Mouse (Mus musculus) cerebellum, adult 11-12 months (tissue): ENCODE data around the gene Macrod2.

Source experiments
- DNase-seq: peaks from one replicate; pipeline ENCODE4 v3.0.0; 2022

The Macrod2 gene

DNA sequence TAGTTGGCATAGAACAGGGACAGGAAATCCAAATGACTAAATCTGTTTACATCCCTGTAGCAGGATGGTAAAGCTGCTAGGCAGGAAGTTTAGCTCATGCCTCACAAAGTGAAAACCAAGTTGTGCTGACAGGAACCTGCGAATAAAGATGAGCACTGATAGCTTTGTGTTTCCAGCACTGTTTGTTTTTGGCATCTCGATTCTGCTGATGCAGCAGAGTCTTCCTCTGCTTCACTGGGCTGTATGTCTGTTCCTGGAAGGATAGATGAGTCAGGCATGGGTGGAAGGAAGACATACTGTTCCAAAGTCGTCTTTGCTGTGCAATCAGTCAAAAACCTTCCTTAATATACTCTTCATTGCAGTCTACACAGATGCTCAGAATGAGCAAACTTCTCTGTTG, 942.6 kb downstream of the Macrod2 start:
- DNase-seq, result no peak

DNA sequence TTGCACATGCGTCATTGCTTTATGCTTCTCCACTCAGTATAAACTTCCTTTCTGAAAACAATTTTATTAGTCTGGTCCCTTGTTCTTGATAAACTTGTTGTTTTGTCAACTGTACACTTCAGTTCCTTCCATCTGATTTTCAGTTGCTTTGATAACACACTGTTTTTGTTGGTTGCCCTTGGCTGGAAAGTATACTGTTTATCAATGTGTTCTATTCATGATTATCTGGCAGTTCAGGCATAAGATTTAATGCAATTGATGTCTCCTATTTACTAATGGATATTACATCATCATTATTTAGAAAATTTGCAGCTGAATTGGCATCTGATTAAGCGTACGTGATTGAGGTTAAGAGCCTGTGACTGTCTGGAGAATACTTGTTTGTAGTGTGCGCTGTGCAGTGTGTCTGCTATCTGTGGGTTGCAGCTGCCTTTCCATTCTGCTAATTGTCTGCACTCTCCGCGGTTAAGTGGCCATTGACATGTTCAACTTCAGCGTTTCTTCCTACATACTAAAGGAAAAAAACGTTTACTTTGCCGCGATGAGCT, 949.0 kb downstream of the Macrod2 start:
- no peak for DNase-seq

DNA sequence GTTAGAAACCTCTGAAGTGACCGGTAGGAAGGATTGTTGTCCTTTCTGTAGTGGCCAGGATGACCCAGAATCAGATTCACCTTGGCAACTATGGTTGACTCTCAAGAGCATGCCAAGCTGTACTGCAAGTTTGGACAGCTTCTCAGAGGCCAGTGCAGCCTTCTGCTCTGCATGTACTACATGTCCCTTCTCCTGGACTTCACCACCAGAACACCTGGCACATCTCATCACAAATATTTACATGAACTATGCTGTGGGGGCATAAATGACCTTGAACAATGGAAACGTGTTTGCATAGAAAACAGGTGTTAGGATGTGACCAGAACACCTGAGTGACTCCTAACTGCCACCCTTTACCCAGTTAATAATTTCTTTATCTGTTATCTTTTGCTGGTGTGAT, 957.5 kb downstream of the Macrod2 start:
- DNase-seq, result no peak

DNA sequence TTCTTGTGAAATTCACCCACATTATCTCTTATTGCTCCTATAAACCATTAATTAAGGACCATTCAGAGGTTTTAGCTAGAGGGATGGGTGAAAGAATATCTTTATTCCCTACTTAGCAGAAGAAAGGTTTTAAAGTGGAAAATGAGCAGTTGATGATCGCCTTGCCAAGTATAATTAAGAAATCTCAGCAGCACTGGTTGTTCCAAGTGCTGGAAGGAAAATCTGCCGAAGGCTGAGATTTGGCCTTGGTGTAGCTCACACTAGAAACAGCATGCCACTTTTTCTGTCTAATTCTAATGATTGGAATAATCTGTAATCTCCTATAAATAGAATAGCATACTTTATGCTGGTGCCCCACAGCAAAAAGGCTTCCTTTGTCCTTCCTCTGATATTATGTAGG, 993.5 kb downstream of the Macrod2 start:
- no peak for DNase-seq

DNA sequence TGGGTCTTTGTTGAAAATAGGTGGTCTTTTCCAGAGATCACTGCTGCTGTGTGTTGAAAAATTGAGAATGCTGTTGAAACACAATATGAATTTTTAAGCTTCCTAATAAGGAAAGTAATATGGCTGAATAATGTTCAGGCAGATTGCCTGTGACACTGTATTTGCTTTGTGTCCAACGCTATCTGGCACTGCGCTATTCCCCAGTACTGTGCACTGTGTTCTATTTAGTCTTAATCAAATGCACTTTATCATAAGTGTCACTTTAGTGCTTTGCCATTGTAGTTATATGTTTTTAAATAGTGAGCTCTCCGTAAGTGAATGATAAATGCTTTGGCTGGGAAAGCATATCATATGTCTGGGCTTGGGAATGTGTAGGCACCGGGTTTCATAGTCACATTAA, 996.1 kb downstream of the Macrod2 start:
- DNase-seq, result no peak

DNA sequence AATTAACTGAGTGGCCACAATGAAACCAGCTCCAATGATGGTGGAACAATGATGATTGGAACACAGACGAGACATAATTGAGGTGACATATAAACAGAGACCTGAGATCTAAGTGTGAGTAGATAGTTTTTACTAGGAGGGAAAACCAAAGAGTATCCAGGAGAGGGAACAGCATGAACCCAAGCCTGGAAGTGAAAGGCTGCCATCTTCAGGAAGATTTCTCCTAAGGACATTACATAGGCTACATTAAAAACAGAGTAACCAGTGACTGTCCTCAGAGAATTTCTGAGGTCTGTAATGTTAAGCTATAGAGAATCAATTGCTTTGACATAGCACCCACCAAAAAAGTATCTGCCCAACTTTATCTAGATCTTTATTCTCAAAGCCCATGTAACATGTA, 999.7 kb downstream of the Macrod2 start:
- no peak for DNase-seq

DNA sequence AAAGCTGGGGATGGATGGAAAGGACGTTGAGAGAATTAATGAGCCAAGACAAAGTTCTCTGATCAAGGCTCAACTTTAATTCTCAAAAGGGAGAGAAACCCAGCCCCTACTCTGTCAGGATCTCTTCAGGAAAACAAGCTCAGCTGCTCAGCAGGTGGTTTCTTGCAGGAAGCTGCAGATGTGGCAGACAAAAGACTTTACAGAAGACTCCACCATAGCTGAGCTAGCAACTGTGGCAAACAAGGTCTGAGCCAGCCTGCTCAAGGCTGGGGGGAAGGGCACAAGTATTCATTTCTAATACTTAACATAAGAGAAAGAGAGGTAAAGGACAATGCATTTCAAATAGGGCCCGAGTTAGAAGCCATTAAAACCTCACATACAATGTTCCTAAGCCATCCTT, 1013.7 kb downstream of the Macrod2 start:
- DNase-seq, result no peak

DNA sequence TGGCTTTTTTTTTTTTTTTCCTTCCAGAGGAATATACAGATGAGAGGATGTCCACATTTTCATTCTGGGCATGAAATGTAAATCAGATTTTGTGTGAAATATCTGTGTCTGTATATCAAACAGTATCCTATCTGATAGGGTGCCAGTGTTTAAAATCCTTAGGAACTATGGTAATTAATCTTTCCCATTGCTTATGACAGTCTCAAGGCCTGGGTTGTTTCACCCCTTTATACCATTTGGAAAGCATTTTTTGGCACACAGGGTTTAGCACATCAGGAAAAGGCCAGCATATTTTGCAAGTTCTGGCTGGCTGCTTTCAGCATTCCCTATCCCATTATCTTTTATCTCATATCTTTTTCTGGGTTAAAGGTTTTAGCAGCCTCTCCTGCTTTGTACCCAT, 1021.3 kb downstream of the Macrod2 start:
- DNase-seq, result no peak

DNA sequence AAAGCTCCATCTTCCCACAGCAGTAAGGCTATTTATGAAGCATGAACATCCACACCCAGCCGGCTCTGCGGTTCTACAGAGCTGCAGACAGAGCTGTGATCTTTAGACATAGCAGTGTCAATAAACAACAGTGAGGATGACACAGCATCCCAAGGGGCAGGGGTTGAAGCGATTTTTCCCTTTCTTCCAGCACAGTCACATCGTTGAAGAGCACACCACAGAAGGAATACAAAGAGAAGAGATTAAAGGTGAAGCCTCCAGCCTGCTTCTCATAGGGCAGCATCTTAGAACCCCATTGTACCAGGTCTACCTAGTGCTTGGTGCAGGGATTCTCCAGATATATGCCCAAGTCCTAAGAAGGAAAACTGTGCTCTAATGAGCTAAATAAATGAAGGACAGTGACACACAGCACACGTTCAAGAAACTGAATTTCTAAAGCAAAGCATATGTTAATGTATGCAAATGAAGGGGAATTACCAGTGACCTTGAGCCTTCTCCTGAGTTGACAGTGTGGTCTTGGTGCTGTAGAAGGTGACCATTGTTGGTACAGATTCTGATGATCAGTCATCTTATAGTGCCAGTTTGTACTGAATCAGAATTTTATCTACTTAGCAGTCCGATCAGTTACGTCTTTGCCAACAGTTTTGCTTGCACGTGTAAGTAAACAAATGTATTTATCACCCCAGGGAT, 1021.9 kb downstream of the Macrod2 start:
- no peak for DNase-seq

DNA sequence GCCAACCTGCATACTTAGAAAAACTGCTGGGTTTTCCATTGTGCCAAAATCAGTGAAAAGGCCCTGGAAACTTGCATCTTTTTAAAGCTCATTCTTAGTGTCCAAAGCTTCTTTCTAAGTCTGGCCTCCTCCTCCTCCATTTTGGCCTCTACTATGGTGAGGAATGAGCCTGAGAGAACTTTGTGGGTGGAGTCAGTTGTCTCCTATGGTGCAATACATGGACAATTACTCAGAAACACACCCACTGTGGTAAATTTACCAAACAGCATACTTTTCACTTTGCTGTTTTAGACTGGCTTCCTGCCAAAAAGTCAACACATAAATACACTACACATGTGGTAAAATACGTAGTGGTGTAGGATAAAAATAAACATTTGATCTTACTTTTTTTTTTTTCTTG, 1024.7 kb downstream of the Macrod2 start:
- no peak for DNase-seq

DNA sequence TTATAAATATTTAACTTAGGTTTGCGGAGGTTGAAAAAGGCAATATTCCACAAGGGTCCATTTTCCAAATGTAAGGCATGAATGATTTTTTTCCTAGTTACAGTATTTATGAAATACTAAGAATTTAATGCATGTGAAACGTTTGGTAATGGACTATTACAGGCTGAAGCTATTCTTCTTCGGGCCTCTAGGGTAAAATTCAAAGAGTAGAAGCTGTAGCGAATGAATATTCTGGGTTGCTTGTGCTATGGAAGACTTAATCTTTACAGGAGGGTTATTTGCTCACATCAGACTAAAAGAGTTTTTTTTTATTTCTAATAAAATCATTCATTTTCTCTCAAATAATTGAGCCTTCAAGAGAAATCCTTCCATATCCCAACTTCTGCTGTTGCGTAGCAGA, 1039.0 kb downstream of the Macrod2 start:
- DNase-seq, result no peak

DNA sequence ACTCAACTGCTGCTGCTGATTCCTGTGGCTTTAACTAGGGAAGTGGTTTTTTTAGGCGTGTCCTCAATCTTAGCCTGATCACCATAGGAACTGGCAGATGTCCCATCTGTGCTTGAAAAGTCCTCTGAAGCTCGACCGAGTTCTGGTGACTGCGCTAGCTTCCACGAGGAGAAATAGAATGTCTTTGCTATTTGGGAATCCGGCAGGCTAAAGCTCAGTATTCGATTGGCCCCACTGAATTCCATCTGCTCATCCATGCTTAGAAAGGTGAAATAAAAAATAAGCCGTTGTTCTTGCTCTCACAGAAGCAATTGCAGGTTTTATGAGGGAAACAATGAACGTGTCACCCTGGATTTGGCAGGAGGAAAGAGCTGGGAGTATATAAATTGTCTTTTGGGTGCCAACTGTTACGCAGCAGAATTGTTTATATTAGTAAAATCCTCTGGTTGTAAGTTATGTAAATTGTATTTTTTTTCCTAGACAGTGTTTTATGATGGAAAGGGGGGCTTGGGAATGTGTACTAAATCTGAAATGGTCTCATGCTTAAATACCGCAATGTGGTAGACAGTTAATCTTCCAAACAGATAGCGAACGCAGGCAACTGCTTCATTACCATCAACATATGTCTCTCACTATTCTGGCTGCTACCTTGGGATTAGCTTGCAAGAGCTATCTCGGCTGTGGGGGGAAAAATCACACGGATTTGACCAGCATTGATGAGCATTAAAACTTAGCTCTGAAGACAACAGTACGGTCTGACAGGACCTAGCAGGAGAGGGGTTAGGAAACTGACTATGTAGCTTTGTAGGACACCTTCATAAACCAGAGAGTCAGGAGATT, 1039.8 kb downstream of the Macrod2 start:
- DNase-seq, result peak; percentile 63

DNA sequence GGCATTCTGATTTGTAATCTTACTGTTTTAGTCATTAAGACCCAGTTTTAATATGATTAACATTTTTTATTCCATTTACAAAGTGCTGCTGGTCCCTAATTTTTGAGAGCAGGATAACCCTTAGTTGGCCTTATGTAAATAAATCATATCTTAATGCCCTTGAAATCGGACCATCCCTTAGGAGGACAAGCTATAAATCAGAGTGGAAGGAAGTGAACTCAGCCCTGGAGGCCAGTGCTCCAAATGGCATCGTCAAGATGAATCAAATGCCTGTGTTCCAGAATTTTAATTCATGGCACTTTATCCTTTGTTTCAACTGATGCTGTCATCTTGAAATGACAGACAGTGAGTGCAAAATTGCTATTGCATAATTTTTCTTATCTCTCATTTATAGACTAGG, 1046.8 kb downstream of the Macrod2 start:
- DNase-seq, result no peak

DNA sequence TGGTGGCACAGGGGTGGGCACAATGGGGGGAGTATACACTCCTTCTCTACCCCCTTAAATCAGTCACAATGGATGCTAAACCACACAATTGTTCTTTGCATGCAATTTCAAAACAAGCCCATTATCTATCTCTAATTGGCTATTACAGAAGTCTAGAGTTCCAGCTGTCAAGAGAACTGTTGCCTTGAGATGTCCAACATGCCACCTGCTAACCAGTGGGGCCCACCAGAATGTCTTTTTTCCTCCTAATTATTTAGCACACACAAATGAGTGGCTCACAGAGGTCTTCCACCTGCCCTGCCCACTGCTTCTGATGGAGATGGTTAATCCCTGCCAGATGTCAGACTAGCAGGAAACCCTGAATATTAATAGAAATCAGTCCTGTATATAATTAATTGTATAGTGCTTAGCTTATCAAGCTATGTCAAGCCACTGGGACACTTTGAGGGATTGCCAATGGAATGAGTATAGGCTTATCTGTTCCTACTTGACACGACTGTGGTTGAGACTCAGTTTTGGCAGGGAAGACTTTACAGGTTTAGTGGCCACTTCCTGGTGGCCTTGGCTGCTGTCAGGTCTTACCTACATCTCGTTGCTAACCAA, 1054.1 kb downstream of the Macrod2 start:
- DNase-seq, result no peak

DNA sequence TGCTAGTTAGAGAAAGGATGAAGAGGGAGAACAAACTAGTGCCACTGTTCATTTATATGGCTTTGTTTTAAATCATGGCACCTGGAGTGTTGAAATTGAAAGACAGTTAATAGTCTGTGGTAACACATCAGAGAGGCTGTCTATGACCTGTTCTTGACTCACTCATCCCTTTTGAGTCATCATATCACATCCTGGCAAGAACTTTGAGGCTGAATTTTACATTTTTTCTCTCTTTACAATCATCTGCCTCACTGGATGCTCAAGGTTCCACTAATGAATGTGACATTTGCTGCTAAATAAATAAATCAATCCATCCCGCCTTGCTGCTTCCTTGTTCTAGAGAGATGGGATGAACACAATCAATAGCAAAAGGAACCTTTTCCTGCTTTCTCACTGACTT, 1068.8 kb downstream of the Macrod2 start:
- DNase-seq, result no peak

DNA sequence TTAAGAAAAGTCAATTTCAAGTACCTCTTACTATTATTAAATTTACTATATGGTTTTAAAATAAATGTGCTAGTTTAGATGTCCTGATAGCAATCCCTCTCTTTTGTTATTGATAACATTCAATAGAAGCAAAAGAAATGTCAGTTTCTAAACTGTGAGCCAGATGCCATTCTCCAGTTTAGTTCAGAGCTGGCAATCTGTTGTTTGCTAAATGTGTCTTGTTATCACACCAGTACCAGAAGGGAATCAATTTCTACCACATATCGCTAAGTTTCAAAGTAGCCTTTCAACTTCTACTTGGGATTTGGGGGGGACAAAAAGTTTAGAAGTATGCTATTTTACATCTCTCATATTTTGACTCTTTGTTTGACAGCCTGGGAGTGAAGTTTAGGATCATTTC, 1077.7 kb downstream of the Macrod2 start:
- no peak for DNase-seq

DNA sequence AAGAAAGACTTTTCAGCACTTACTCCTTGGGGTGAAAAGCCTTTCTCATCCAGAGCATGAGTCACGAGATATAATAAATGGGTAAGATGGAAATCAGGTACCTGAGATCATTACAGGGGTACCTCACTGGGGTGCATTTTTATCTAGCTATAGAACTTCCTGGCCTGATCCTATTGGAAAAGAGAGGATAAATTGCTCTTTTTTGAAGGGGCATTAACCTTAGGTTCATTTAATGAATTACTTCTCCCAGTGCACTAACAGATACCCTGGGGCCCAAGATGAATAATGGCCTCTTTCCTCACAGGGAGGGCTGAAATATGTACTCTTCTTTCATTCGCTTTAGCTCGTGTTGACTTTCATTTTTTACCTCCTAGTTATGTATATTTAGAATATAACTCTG, 1082.5 kb downstream of the Macrod2 start:
- no peak for DNase-seq

DNA sequence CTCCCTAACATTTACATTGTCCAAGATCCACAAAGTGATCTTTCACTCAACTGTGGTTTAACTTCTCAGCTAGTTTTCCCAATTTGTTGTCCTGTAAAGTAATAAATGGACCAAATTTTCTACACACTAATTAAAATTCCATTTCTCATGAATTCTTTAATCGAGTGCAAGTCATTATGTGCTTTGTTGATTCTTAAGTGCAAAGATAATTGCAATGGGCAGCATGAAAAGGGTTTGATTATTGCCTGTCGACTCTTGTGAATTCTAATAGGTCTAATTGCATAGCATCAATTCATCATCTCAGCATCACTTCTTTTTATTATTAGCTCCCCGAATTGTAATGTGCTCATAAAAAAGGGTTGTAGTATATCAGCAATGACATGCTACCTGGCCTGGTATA, 1095.4 kb downstream of the Macrod2 start:
- no peak for DNase-seq

DNA sequence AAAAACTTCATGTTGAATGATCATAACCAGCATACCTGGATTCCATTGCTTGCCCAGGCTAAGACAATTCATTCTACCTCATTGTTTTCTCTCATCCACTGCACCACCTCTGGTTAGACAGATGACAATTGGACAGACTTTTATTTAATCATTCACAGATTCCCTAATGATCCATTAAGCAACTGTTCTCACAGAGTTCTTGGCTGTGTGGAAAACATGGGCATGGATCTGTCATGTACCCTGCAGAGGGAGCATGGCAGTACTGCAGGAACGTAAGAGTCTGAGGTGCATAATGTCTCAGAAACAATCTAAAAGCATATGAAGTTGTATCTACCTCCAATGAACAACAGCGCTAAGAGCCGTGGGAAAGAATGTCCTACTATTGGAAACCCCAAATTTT, 1110.3 kb downstream of the Macrod2 start:
- DNase-seq, result no peak

DNA sequence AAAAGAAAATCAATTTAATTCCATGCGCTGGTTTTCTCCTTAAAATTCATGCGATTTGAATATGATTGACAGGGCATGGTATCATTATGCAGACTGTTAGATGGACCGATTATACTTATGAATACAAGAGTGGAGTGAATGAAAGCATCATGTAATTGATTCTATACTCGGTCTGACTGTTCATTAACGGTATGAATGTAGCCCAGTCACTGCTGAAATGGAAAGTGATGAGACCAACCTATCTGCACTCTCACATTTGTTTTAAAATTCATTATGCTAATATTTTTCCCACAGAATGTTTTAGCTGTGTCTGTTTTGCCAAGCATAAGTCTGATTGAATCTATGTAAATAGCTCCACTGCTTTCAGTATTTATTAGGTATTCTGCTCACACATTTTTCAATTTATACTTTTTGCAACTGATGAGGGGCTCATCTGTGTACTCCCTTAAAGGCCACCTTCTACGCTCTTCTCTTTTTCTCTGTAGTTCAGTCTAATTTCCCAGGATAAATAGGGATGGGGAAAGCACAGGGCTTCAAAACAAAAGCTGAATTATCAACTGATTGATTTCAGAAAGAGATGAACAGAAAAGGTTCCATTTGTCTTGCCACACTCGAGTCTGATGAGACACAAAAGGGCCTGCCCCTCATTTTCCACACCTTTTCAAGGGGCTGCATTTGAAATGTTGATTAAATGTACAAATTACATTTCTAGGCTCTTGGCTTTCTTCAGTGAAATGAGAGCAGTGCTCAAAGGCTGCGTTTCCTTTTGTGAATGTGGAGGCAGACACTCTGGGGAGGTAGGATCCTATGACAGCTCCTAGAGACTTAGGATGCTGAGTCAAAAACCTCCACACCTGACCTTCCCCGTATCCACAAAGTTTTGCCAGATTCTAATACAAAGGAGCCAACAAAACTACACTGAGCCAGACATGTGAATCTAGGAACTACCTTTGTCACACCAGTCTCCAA, 1113.1 kb downstream of the Macrod2 start:
- DNase-seq, result no peak

DNA sequence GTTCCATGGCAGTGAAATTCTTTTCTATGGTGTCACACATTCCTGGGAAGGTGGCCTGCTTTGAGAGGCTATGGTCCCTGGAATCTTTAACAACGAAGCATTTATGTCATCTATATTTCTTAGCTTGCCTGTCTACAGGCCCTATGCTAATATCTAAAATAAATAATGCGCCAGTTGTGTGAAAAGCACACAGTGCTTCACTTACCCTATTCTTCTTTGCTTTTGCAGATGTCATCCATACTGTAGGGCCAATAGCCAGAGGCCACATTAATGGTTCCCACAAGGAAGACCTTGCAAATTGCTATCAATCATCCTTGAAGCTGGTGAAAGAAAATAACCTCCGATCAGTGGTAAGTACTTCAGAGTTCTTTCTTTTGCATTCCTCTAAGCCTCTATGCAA, 1119.9 kb downstream of the Macrod2 start:
- no peak for DNase-seq

DNA sequence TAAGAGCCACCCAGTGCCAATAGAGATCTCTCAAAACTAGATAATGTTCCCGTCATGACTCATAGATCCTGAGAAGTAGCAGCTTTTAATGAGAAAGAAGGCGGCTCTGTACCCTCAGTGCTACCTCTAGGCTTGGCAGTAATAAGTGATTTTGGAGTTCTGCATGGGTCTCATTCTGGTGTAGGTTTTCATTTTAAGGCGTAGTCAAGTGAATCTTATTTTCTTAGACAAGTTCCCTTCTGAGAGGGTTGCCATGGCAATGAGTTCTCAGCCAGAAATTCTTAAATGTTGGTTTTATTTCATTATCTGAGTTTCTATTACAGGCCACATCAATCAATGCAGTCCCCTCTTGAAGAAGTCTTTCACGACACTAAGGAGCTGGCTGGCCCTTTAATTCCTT, 1127.0 kb downstream of the Macrod2 start:
- no peak for DNase-seq

DNA sequence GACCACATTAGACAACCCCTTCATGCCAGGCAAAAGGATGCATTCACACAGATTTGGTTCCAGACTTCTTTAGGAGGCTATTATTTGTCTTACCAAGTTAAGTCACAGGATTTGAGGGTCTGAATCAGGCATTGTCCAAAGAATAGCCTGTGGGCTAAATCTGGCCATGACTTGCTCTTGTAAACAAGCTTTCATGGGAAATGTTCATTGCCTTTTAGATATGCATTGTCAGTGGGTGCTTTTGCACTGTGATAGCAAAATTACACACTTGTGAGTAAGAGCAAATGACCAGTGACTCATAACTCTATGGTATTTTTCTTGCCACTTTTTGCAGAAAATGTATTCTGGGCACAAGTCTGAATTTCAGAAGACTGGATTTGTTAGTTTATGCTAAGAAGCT, 1150.8 kb downstream of the Macrod2 start:
- DNase-seq, result no peak
